Mouse (Mus musculus): ENCODE results near the gene Prex1. TPM values are rescaled to one million over a fixed set of nuclear protein-coding genes. Genes with fewer than 3 reads are reported as not detected.

The Prex1 gene
- polyA plus RNA-seq, 1 experiment from 2014 or later: 9.6 TPM

- H3K4me3 ChIP-seq (replicated peaks): no peak overlapping the region
These were observed 141.3 kb downstream of the Prex1 start for GRCm38 (mm10) chr2:166572297-166572696.

GRCm38 (mm10) chr2:166569182-166569581, 144.4 kb downstream of the Prex1 start:
- Histone ChIP-seq H3K27me3 (replicated peaks) (no peaks in the 10 kb centered on the region), H3K4me3 (replicated peaks) (no peak overlapping the region), H3K27ac (no peak overlapping the region), H3K4me2 (replicated peaks) (no peak overlapping the region), H3K36me3 (no peaks in the 10 kb centered on the region), H3K9ac (no peak overlapping the region), H3K4me1 (replicated peaks) (peaks cover 12% of the 10 kb centered on the region; the same call in 1 of the 2 replicates), H3K9me3 (no peaks in the 10 kb centered on the region)
- no peak for ATAC-seq
- WGBS: 88% methylated on average over 9 of the region's 9 CpGs

More at GRCm38 (mm10) chr2:166572297-166572696, 141.3 kb downstream of the Prex1 start:
- Histone ChIP-seq H3K27ac (no peak overlapping the region), H3K27me3 (replicated peaks) (no peaks in the 10 kb centered on the region), H3K9ac (no peak overlapping the region), H3K4me1 (replicated peaks) (peaks cover 20% of the 10 kb centered on the region; the same call in 1 of the 2 replicates), H3K4me2 (replicated peaks) (no peak overlapping the region), H3K36me3 (no peaks in the 10 kb centered on the region), H3K9me3 (no peaks in the 10 kb centered on the region)
- ATAC-seq: no peak
- WGBS: 83% methylated on average over 3 of the region's 3 CpGs

GRCm38 (mm10) chr2:166565503-166565902, 148.1 kb downstream of the Prex1 start:
- Histone ChIP-seq H3K4me1 (replicated peaks) (0 out of 2 replicates have a peak, but pooled peaks cover 2% of the 10 kb centered on the region), H3K27ac (no peak overlapping the region), H3K4me2 (replicated peaks) (no peak overlapping the region), H3K9me3 (no peaks in the 10 kb centered on the region), H3K36me3 (no peaks in the 10 kb centered on the region), H3K27me3 (replicated peaks) (no peaks in the 10 kb centered on the region), H3K4me3 (replicated peaks) (no peak overlapping the region), H3K9ac (no peak overlapping the region)
- no peak for ATAC-seq
- WGBS: 73% methylated on average over 5 of the region's 5 CpGs

DNA sequence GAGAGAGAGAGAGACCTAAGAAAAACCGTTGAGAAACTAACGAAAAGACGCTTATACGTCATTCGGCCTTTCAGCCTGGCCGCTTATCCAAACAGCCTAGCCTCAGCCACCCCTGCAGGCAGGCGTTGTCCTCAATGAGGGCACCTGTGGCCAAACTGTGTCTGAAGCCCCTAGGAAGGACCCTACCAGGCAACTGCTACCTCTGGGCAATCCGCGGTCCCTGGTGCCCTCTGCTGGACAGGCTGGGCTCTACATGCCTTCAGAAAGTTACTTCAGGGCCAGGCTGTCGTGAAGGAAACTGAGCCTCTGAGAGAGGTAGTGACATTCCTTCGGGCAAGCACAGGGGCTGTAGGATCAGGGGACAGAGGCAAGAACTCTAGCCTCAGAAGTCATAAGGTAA, 149.2 kb downstream of the Prex1 start:
- 0 out of 2 replicates have a peak overlapping the region, but pooled peaks have one; percentile 17 for H3K4me3 ChIP-seq (replicated peaks)
- H3K27ac ChIP-seq: no peak overlapping the region
- peak overlapping the region; percentile 55 for H3K4me2 ChIP-seq (replicated peaks)
- H3K27me3 ChIP-seq (replicated peaks): no peaks in the 10 kb centered on the region
- 0 out of 2 replicates have a peak, but pooled peaks cover 2% of the 10 kb centered on the region for H3K4me1 ChIP-seq (replicated peaks)
- no peaks in the 10 kb centered on the region for H3K9me3 ChIP-seq
- ATAC-seq: peak; percentile 41
- no peak overlapping the region for H3K9ac ChIP-seq
- H3K36me3 ChIP-seq: no peaks in the 10 kb centered on the region
- 11% methylated on average over 11 of the region's 11 CpGs for WGBS

DNA sequence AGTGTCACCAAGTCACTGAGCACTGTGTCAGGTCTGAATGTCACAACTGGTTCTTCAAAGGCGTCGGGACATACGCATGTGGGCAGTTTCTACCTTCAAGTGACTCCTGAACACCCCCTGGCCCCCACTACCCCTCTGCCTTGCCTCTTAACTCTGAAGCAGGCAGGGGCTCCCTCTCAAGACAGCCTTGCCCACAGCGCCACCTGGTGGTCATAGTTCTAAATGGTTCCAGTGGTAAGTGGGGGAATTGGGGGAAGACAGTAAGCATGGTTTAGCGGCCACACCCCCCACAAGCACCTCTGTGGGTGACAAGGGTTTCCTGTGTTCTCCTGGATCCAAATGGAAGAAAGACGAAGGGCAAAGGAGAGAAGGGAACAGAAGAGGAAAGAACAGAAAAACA, 149.7 kb downstream of the Prex1 start:
- Histone ChIP-seq H3K4me1 (replicated peaks) (0 out of 2 replicates have a peak, but pooled peaks cover 2% of the 10 kb centered on the region), H3K36me3 (no peaks in the 10 kb centered on the region), H3K27ac (no peak overlapping the region), H3K9me3 (no peaks in the 10 kb centered on the region), H3K4me3 (replicated peaks) (no peak overlapping the region), H3K9ac (no peak overlapping the region), H3K4me2 (replicated peaks) (peak overlapping the region; percentile 55; the same call in 1 of the 2 replicates), H3K27me3 (replicated peaks) (no peaks in the 10 kb centered on the region)
- ATAC-seq: peak; percentile 44
- 12% methylated on average over 6 of the region's 6 CpGs for WGBS

DNA sequence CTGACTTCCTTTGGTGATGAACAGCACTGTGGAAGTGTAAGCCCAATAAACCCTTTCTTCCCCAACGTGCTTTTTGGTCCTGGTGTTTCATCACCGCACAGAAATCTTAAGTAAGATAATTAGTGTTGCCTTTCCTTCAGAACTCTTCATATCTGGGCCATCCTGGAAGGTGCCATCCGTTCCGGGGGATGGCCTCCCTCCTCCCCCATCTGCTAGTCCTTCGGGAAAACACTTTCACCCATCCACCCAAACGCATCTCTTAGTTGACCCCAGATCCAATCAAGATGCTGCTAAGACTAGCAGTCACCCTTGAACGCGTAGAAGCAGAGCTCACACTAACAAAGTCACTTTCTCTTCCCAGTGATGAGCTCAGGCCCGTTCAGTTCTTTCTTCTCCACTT, 150.6 kb downstream of the Prex1 start:
- Histone ChIP-seq H3K36me3 (no peaks in the 10 kb centered on the region), H3K27ac (no peak overlapping the region), H3K4me1 (replicated peaks) (0 out of 2 replicates have a peak, but pooled peaks cover 2% of the 10 kb centered on the region), H3K4me2 (replicated peaks) (no peak overlapping the region), H3K4me3 (replicated peaks) (no peak overlapping the region), H3K9ac (no peak overlapping the region), H3K9me3 (no peaks in the 10 kb centered on the region), H3K27me3 (replicated peaks) (no peaks in the 10 kb centered on the region)
- 86% methylated on average over 9 of the region's 9 CpGs for WGBS
- no peak for ATAC-seq

- no peaks in the 10 kb centered on the region for H3K27me3 ChIP-seq (replicated peaks)
- H3K9ac ChIP-seq: no peak overlapping the region
- no peak overlapping the region for H3K27ac ChIP-seq
- 65% methylated on average over 7 of the region's 7 CpGs for WGBS
- no peaks in the 10 kb centered on the region for H3K9me3 ChIP-seq
- no peak overlapping the region for H3K4me2 ChIP-seq (replicated peaks)
- 0 out of 2 replicates have a peak, but pooled peaks cover 2% of the 10 kb centered on the region for H3K4me1 ChIP-seq (replicated peaks)
- ATAC-seq: no peak
- no peak overlapping the region for H3K4me3 ChIP-seq (replicated peaks)
- H3K36me3 ChIP-seq: no peaks in the 10 kb centered on the region
These were observed 151.9 kb downstream of the Prex1 start for GRCm38 (mm10) chr2:166561781-166562180.

DNA sequence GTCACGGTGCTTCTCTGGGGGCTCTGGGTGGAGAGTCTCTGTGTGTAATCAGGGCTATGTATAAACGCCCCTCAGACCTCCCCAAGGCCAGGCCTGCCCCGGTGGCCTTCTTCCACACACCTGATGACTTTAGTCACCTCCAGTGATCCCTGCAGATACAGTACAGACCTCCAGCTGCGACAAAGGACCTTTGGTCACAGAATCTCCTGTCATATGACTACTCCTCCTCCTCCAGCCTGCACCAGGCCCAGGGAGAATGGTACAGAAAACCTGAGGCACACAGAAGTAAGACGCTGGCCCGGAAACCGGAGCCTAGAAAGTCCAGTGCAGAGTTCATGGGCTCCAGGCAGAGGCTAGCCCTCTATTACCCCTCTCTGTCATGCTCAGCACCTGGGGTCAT, 152.8 kb downstream of the Prex1 start:
- WGBS: 79% methylated on average over 7 of the region's 7 CpGs
- Histone ChIP-seq H3K27ac (no peak overlapping the region), H3K9ac (no peak overlapping the region), H3K27me3 (replicated peaks) (no peaks in the 10 kb centered on the region), H3K4me3 (replicated peaks) (no peak overlapping the region), H3K4me2 (replicated peaks) (no peak overlapping the region), H3K9me3 (no peaks in the 10 kb centered on the region), H3K4me1 (replicated peaks) (0 out of 2 replicates have a peak, but pooled peaks cover 2% of the 10 kb centered on the region), H3K36me3 (no peaks in the 10 kb centered on the region)
- no peak for ATAC-seq

DNA sequence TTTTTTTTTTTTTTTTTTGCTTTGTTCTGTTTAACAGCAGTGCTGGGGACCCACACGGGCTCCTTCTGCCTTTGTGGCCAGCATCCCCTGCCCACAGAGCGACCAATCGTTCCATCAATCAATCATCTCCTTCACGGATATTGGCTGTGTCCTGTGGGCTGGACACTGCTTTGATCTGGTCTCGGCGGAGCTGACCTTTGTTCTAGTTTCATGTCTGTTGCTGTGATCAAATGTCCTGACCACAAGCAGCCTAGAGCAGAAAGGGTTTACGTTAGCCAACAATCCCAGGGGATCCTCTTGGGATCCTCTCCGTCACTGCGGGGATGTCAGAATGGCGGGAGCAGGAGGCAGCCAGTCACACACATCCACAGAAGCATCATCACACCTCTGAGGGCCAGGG, 154.1 kb downstream of the Prex1 start:
- no peak for ATAC-seq
- no peaks in the 10 kb centered on the region for H3K9me3 ChIP-seq
- WGBS: 45% methylated on average over 10 of the region's 10 CpGs

GRCm38 (mm10) chr2:166555508-166555907, 158.1 kb downstream of the Prex1 start:
- no peak overlapping the region for H3K9ac ChIP-seq
- H3K9me3 ChIP-seq: no peaks in the 10 kb centered on the region
- H3K36me3 ChIP-seq: no peaks in the 10 kb centered on the region
- H3K4me1 ChIP-seq (replicated peaks): peaks cover 8% of the 10 kb centered on the region; the same call in 1 of the 2 replicates
- no peak for ATAC-seq
- WGBS: 76% methylated on average over 2 of the region's 2 CpGs
- H3K4me3 ChIP-seq (replicated peaks): no peak overlapping the region
- H3K27ac ChIP-seq: no peak overlapping the region
- H3K4me2 ChIP-seq (replicated peaks): no peak overlapping the region
- no peaks in the 10 kb centered on the region for H3K27me3 ChIP-seq (replicated peaks)

More for the DNA sequence above, 154.1 kb downstream of the Prex1 start:
- H3K27me3 ChIP-seq (replicated peaks): no peaks in the 10 kb centered on the region
- H3K4me2 ChIP-seq (replicated peaks): no peak overlapping the region
- 0 out of 2 replicates have a peak, but pooled peaks cover 2% of the 10 kb centered on the region for H3K4me1 ChIP-seq (replicated peaks)
- no peak overlapping the region for H3K4me3 ChIP-seq (replicated peaks)
- H3K27ac ChIP-seq: no peak overlapping the region
- H3K36me3 ChIP-seq: no peaks in the 10 kb centered on the region
- no peak overlapping the region for H3K9ac ChIP-seq

DNA sequence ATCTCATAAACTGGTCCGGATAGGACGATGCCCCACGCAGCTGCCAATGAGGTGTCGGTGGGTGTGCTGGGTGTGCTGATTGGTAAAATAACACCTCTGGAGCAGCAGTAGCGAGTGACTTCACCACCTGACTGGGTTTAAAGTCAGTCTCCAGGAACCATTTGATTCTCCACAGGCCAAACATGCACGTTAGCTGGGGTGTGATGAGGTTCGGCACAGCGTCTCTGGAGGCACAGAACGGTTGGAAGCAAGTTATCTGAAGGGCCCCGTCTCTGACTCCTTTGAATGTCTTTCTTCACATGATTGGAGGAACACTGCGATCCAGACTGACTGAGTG, 159.5 kb downstream of the Prex1 start:
- Histone ChIP-seq H3K27ac (no peak overlapping the region), H3K4me2 (replicated peaks) (no peak overlapping the region), H3K9ac (no peak overlapping the region), H3K9me3 (no peaks in the 10 kb centered on the region), H3K4me3 (replicated peaks) (no peak overlapping the region), H3K36me3 (no peaks in the 10 kb centered on the region), H3K4me1 (replicated peaks) (peaks cover 8% of the 10 kb centered on the region; the same call in 1 of the 2 replicates), H3K27me3 (replicated peaks) (no peaks in the 10 kb centered on the region)
- no peak for ATAC-seq
- 78% methylated on average over 11 of the region's 11 CpGs for WGBS

DNA sequence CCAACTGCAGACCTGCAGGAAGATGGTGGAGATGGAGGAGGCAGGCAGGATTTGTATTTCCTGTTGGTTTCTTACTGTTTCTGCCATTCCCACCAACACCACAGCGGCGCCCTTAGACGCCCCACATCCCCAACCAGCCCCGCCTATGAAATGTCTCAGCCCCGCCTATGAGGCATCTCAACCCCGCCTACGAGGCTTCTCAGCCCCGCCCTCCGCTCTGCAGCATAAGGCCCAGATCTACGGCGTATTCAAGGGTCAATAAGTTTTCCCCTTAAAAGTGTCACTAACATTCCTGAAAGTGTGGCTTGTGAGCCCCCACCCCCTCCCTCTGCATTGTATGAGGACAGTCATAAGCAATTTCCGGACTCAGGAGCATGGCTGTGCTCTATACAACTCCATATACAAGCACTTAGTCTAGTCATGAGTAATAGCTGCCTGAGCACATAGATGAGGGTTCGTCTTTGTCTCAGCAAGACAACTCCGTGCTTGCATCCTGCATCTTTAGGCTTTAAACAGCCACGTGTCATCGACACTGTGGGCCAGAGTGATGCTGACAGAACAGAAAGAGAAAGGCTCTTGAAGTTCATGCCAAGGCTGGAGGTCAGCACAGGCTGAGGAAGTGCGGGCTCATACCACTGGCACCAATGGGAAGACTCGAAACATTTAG, 160.0 kb downstream of the Prex1 start:
- no peaks in the 10 kb centered on the region for H3K36me3 ChIP-seq
- no peak overlapping the region for H3K27ac ChIP-seq
- H3K9ac ChIP-seq: no peak overlapping the region
- no peaks in the 10 kb centered on the region for H3K27me3 ChIP-seq (replicated peaks)
- peaks cover 8% of the 10 kb centered on the region; the same call in 1 of the 2 replicates for H3K4me1 ChIP-seq (replicated peaks)
- H3K9me3 ChIP-seq: no peaks in the 10 kb centered on the region
- peak; percentile 80 for ATAC-seq
- H3K4me2 ChIP-seq (replicated peaks): peak overlapping the region; percentile 24
- no peak overlapping the region for H3K4me3 ChIP-seq (replicated peaks)
- WGBS: 31% methylated on average over 18 of the region's 18 CpGs

DNA sequence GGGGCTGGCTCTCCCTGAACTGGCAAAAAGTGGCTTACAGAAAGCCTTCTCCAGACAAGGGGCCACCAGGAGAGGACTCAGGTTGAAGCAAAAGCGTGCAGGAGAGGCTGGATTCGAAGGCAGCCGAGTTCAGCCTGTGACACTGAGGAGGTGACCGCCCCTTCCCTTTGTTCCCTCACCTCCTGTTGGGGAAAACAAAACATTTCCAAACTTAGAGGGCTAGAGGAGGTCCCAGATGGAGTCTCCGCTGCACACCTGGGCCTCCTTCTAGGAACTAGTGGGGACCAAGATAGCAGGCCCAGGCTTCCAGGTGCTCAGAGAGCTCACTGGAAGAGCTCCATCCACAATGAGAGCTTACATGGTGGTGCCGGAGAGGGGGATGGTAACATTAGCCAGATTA, 161.0 kb downstream of the Prex1 start:
- H3K27me3 ChIP-seq (replicated peaks): no peaks in the 10 kb centered on the region
- H3K9me3 ChIP-seq: no peaks in the 10 kb centered on the region
- peaks cover 8% of the 10 kb centered on the region; the same call in 1 of the 2 replicates for H3K4me1 ChIP-seq (replicated peaks)
- WGBS: 83% methylated on average over 6 of the region's 6 CpGs
- no peaks in the 10 kb centered on the region for H3K36me3 ChIP-seq
- no peak overlapping the region for H3K9ac ChIP-seq
- H3K4me3 ChIP-seq (replicated peaks): no peak overlapping the region
- no peak overlapping the region for H3K4me2 ChIP-seq (replicated peaks)
- ATAC-seq: no peak
- H3K27ac ChIP-seq: no peak overlapping the region

Data from intestine, embryonic 15.5 days (tissue).